Comparison of ENCODE assay signal across 8 mouse cellular contexts in the genomic region with DNA sequence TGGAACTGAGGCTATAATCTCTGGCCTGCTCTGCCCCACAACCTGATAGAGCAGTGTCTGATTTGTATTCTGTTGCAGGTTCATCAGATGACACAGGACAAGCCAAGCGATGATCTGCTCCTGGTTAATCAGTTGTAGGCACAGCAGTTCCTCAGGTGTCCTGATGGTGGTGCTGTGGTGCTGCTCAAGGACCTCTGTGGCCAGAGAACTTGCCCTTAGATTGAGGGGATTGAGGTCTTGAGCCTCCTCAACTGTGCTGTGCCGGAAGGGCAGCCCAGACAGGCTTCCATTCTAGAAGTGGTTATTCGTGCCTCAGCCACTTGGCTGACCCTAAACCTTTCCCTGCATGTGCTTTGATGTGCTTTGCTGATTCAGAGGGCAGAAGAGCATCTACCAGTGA. TPM values are rescaled to one million over a fixed set of nuclear protein-coding genes. Genes with fewer than 3 reads are reported as not detected.
A peak's percentile ranks its signal among the peaks of the same experiment; 100 is the strongest.
DNase-seq lines count a peak whose midpoint lies in the region; ATAC-seq and TF ChIP-seq lines count a peak whose summit lies in the region.

No protein-coding gene starts in this region.

- no peak overlapping the region for H3K27ac ChIP-seq in MEL (ENCODE audit: control insufficient read depth, low read depth, low read length)
- H3K27ac ChIP-seq in forebrain, embryonic 12.5 days, result no peak overlapping the region
- no peak overlapping the region for H3K27ac ChIP-seq in liver, postnatal 0 days (ENCODE audit: low read depth)

- 0 out of 2 replicates have a peak, but pooled peaks have one; percentile 36 for ATAC-seq in forebrain, embryonic 12.5 days (ENCODE audit: low FRiP score)
- ATAC-seq in liver, postnatal 0 days, result peak; percentile 77

- intact Hi-C loops in heart, postnatal 36 days (cut with DNase I), result loop anchor here (1.0 to 2.0 kb wide), 3 partner anchors 181 to 295 kb away; no protein-coding TSS in a partner anchor

- H3K36me3 ChIP-seq in MEL (ENCODE audit: control insufficient read depth in 1 of 2, insufficient read depth in 2 of 2, low read length in 2 of 2), result peaks cover 0 to 4% of the 10 kb centered on the region in 2 experiments; a peak in 2 of 4 replicates
- H3K36me3 ChIP-seq in forebrain, embryonic 12.5 days (replicated peaks), result peaks cover 23% of the 10 kb centered on the region
- peaks cover 6% of the 10 kb centered on the region for H3K36me3 ChIP-seq in liver, postnatal 0 days (replicated peaks; ENCODE audit: insufficient read depth, low read length)

- H3K4me1 ChIP-seq in MEL (ENCODE audit: control insufficient read depth in 1 of 2, insufficient read depth in 2 of 2, low read length in 2 of 2), result no peaks in the 10 kb centered on the region
- no peaks in the 10 kb centered on the region for H3K4me1 ChIP-seq in forebrain, embryonic 12.5 days
- H3K4me1 ChIP-seq in liver, postnatal 0 days (ENCODE audit: insufficient read depth), result no peaks in the 10 kb centered on the region

- DNase-seq in MEL (ENCODE audit: low read depth, low spot score), result peak; percentile 57
- peak; percentile 80 for DNase-seq in brain, adult 2 months (ENCODE audit: low read depth, low spot score)
- peak; percentile 79 to 85 for DNase-seq in heart, postnatal 36 days
- peak; percentile 49 to 79 for DNase-seq in layer of hippocampus, adult 18-20 months (ENCODE audit: low spot score in 2 of 2)
- peak; percentile 75 for DNase-seq in liver, postnatal 0 days
- peak; percentile 62 for DNase-seq in ovary, postnatal 10 days (ENCODE audit: low spot score)
- peak; percentile 76 to 80 for DNase-seq in thymus, postnatal 36 days

- TF ChIP-seq POLR2A in MEL (IDR thresholded peaks at IDR 0.05; ENCODE audit: control insufficient read depth in 1 of 2, insufficient read depth in 1 of 2, low read depth in 1 of 2, low read length in 2 of 2, poor library complexity in 1 of 2), result no peak

- TF ChIP-seq CTCF in MEL (IDR thresholded peaks at IDR 0.05 in 2 of 3, conservative IDR thresholded peaks at IDR 0.05 in 1 of 3; ENCODE audit: control insufficient read depth in 1 of 3, insufficient read depth in 1 of 3, low read depth in 2 of 3, low read length in 3 of 3, poor library complexity in 1 of 3, severe bottlenecking in 1 of 3), result peak; percentile 72 to 98 (median 75)
- TF ChIP-seq CTCF in liver, postnatal 0 days (IDR thresholded peaks at IDR 0.05; ENCODE audit: low read depth), result peak; percentile 97

- WGBS in forebrain, embryonic 12.5 days, result 17% methylated on average over 3 of the region's 3 CpGs
- WGBS in liver, postnatal 0 days (ENCODE audit: insufficient replicate concordance), result 25% methylated on average over 3 of the region's 3 CpGs

- H3K4me2 ChIP-seq in forebrain, embryonic 12.5 days, result no peak overlapping the region
- H3K4me2 ChIP-seq in liver, postnatal 0 days (ENCODE audit: low read depth, low read length), result no peak overlapping the region

- TF ChIP-seq EP300 in MEL (IDR thresholded peaks at IDR 0.05; ENCODE audit: low read depth in 1 of 2, low read length in 2 of 2), result no peak
- no peak for TF ChIP-seq EP300 in liver, postnatal 0 days (IDR thresholded peaks at IDR 0.05; ENCODE audit: low read depth)

- H3K27me3 ChIP-seq in MEL (ENCODE audit: control insufficient read depth in 1 of 2, insufficient read depth in 2 of 2, low read length in 2 of 2), result no peaks in the 10 kb centered on the region
- no peaks in the 10 kb centered on the region for H3K27me3 ChIP-seq in forebrain, embryonic 12.5 days
- no peaks in the 10 kb centered on the region for H3K27me3 ChIP-seq in liver, postnatal 0 days (ENCODE audit: insufficient read depth, low read length)

- H3K79me2 ChIP-seq in MEL (ENCODE audit: control insufficient read depth, insufficient read depth, low read length, poor library complexity), result no peaks in the 10 kb centered on the region

- no peak overlapping the region for H3K4me3 ChIP-seq in MEL (ENCODE audit: control insufficient read depth in 1 of 2, insufficient read depth in 1 of 2, low read depth in 2 of 2, low read length in 2 of 2)
- no peak overlapping the region for H3K4me3 ChIP-seq in forebrain, embryonic 12.5 days (replicated peaks)
- H3K4me3 ChIP-seq in liver, postnatal 0 days (ENCODE audit: low read depth, low read length), result no peak overlapping the region

- no peaks in the 10 kb centered on the region for H3K9me3 ChIP-seq in MEL (replicated peaks; ENCODE audit: insufficient read depth, low read length)
- H3K9me3 ChIP-seq in forebrain, embryonic 12.5 days, result no peaks in the 10 kb centered on the region
- no peaks in the 10 kb centered on the region for H3K9me3 ChIP-seq in liver, postnatal 0 days (ENCODE audit: low read length)

- H3K9ac ChIP-seq in MEL (ENCODE audit: control insufficient read depth, low read depth, low read length, poor library complexity, severe bottlenecking), result no peak overlapping the region
- H3K9ac ChIP-seq in forebrain, embryonic 12.5 days, result no peak overlapping the region
- no peak overlapping the region for H3K9ac ChIP-seq in liver, postnatal 0 days (replicated peaks)

- TF ChIP-seq RAD21 in MEL (IDR thresholded peaks at IDR 0.05; ENCODE audit: low read depth, low read length), result peak; percentile 72

TF ChIP-seq in MEL, 35 proteins besides CTCF, POLR2A, EP300 and RAD21:
- TF ChIP-seq ZC3H11A (IDR thresholded peaks at IDR 0.05; ENCODE audit: low read depth, low read length), result peak; percentile 57
- TF ChIP-seq SMC3 (IDR thresholded peaks at IDR 0.05; ENCODE audit: low read depth, low read length), result peak; percentile 65
- no peak for TF ChIP-seq POLR2AphosphoS2 (IDR thresholded peaks at IDR 0.05; ENCODE audit: low read length)
- no peak for TF ChIP-seq JUND (IDR thresholded peaks at IDR 0.05; ENCODE audit: low read depth, low read length)
- 0 out of 2 replicates have a peak, but pooled peaks have one; percentile 9 for TF ChIP-seq NRF1 (IDR thresholded peaks at IDR 0.05; ENCODE audit: insufficient read depth, low read depth, low read length, poor library complexity, severe bottlenecking)
- no peak for TF ChIP-seq ETS1 (IDR thresholded peaks at IDR 0.05; ENCODE audit: low read depth, low read length)
- TF ChIP-seq RCOR1 (IDR thresholded peaks at IDR 0.05; ENCODE audit: low read depth, low read length), result no peak
- 0 out of 2 replicates have a peak, but pooled peaks have one; percentile 20 for TF ChIP-seq BHLHE40 (IDR thresholded peaks at IDR 0.05; ENCODE audit: borderline replicate concordance, low read depth, low read length)

RNA-seq across cellular contexts. Expression of gene Urb2, which starts 30.8 kb away (rescaled TPM):
- total RNA-seq in MEL (2012; rRNA removed), result 39.7 and 40.1 TPM in 2 replicates
- 10 to 100 TPM; 31.6 to 82.4 TPM for polyA plus RNA-seq in MEL (2012; ENCODE audit: insufficient read depth in 1 of 2, insufficient read length in 2 of 2, low read depth in 1 of 2, low replicate concordance in 2 of 2, missing spikeins in 1 of 2)
- polyA plus RNA-seq in forebrain, embryonic 12.5 days (2016; fragmentation: Nextera tagmentation; extraction: Ambion mirVana), result 6.5 and 7.7 TPM in 2 replicates
- total RNA-seq in heart, postnatal 36 days (2021), result 1 to 10 TPM; 6.3 TPM
- 10 to 100 TPM; 12.0 to 12.3 TPM for total RNA-seq in layer of hippocampus, adult 18-20 months (2021)
- 1.2 TPM in 2 replicates for polyA plus RNA-seq in liver, postnatal 0 days (2015; fragmentation: Nextera tagmentation; extraction: Ambion mirVana)

RNA-seq across cellular contexts. Expression of gene Taf5l, which starts 30.9 kb away (rescaled TPM):
- 85.9 and 86.3 TPM in 2 replicates for total RNA-seq in MEL (2012; rRNA removed)
- polyA plus RNA-seq in MEL (2012; ENCODE audit: insufficient read depth in 1 of 2, insufficient read length in 2 of 2, low read depth in 1 of 2, low replicate concordance in 2 of 2, missing spikeins in 1 of 2), result 10 to 100 TPM in 1 of 2 experiments, not detected in 1; 88.4 TPM
- polyA plus RNA-seq in forebrain, embryonic 12.5 days (2016; fragmentation: Nextera tagmentation; extraction: Ambion mirVana), result 38.7 and 39.8 TPM in 2 replicates
- 10 to 100 TPM; 13.8 to 14.0 TPM for total RNA-seq in heart, postnatal 36 days (2021)
- 10 to 100 TPM; 20.4 to 21.9 TPM for total RNA-seq in layer of hippocampus, adult 18-20 months (2021)
- 15.0 and 15.1 TPM in 2 replicates for polyA plus RNA-seq in liver, postnatal 0 days (2015; fragmentation: Nextera tagmentation; extraction: Ambion mirVana)
